Mouse (Mus musculus) stomach, embryonic 16.5 days (tissue): ENCODE data around the gene Akr1b10. TPM values are rescaled to one million over a fixed set of nuclear protein-coding genes. Genes with fewer than 3 reads are reported as not detected.
"Not testable (repeated sequence)": the region's sequence is repeated elsewhere in the genome, so short reads cannot be mapped to it uniquely, and the experiment has no call there.

Source experiments
- ATAC-seq: fragments of 200-750 bp; cut with Nextera tagmentation; 2 replicates; pipeline ENCODE4 v1.8.0; 2017; ENCODE audit warnings: moderate number of reproducible peaks, moderate TSS enrichment; ENCODE audit not compliant: insufficient read depth, low FRiP score
- H3K27ac ChIP-seq: fragments of 300-500 bp; sonication (generic); 2 replicates; pipeline ENCODE4 v1.5.1; 2014; ENCODE audit warnings: low read length
- H3K27me3 ChIP-seq: fragments of 300-500 bp; sonication (generic); 2 replicates; pipeline ENCODE4 v1.6.1; 2014; ENCODE audit warnings: low read length, control low read depth, mixed read lengths; ENCODE audit not compliant: control insufficient read depth, insufficient read depth
- H3K36me3 ChIP-seq: fragments of 300-500 bp; sonication (generic); 2 replicates; pipeline ENCODE4 v1.6.1; 2014; ENCODE audit warnings: low read length; ENCODE audit not compliant: control insufficient read depth, insufficient read depth
- H3K4me1 ChIP-seq: fragments of 300-500 bp; sonication (generic); 2 replicates; pipeline ENCODE4 v1.6.1; 2014; ENCODE audit warnings: low read length, control low read depth, mixed read lengths; ENCODE audit not compliant: control insufficient read depth, insufficient read depth
- H3K4me2 ChIP-seq: fragments of 300-500 bp; sonication (generic); 2 replicates; pipeline ENCODE4 v1.6.1; 2014; ENCODE audit warnings: low read depth, low read length, mixed read lengths
- H3K4me3 ChIP-seq: fragments of 300-500 bp; sonication (generic); replicated peaks from 2 replicates; pipeline ENCODE4 v1.5.1; 2014; ENCODE audit warnings: mild to moderate bottlenecking, low read length
- H3K9ac ChIP-seq: fragments of 300-500 bp; sonication (generic); 2 replicates; pipeline ENCODE4 v1.6.1; 2014; ENCODE audit warnings: low read length
- H3K9me3 ChIP-seq: fragments of 300-500 bp; sonication (generic); replicated peaks from 2 replicates; pipeline ENCODE4 v1.6.1; 2016; ENCODE audit warnings: low read length, control low read depth; ENCODE audit not compliant: control insufficient read depth
- WGBS: fragments of 180-500 bp; shearing (Covaris S2); extraction: QIAGEN DNeasy Blood & Tissue Kit; methylation state at CpG from one replicate; pipeline ENCODE4 v1.1.7; 2014; 5-methylcytosine and 5-hydroxymethylcytosine counted together
- polyA plus RNA-seq: library from polyadenylated mRNA; unstranded; fragments of >200 nt; fragmentation: Nextera tagmentation; extraction: Ambion mirVana; gene quantifications from 2 replicates; pipeline ENCODE4 v1.2.1, GENCODE M21; 2015

Gene Akr1b10
- polyA plus RNA-seq, 1 experiment from 2014 or later: 24.9 TPM

DNA sequence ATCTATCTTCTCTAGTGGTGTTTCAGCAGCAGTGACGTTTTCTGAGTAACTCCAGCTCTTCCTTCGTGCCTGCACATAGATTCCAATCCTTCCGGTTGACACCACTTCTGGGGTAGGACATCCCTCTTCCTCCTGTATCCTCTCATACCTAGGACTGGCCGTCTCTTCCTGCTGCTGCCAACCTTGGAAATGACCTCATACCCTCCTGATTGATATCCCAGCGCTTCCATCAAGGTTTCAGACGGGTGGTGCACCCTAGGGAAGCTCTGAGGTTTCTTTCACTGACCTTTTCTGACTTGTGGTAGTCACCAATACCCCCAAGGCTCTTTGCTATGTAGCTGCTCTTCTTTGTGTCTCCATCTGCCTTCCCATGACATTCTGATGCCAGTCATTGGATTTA, 14.4 kb downstream of the Akr1b10 start:
- no peak for ATAC-seq
- Histone ChIP-seq H3K27me3 (no peaks in the 10 kb centered on the region), H3K4me3 (no peak overlapping the region)

DNA sequence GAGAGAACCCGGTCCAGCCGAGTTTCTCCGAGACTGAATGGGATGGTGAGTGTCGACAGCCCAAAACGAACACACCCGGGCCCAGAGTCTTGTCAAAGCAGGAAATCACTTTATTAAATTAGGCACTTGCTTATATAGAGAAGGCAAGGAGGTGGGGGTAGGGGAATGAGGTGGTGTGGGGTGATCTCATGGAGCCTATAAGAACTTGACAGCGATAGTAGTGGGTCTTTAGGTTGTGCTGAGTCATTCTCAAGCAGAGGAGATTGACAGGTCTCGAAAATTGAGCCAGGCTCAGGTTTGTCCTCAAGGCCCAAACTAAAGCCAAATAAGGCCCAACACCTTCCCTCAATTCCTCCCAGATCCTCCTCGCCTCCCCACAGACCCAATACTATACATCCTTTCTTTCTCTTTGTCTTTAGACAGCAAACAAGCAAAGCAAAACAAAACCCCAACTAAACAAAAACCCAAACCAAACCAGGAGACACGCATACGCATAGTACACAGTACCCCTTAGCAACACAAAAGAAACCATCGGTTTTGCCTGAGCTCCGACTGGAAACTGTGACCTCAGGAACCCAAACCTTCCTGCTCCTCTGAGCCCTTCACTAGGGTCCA, 15.7 kb downstream of the Akr1b10 start:
- Histone ChIP-seq H3K9ac (no peak overlapping the region), H3K36me3 (no peaks in the 10 kb centered on the region), H3K9me3 (no peaks in the 10 kb centered on the region), H3K4me2 (no peak overlapping the region), H3K4me3 (no peak overlapping the region), H3K27ac (no peak overlapping the region), H3K4me1 (no peaks in the 10 kb centered on the region), H3K27me3 (no peaks in the 10 kb centered on the region)
- no peak for ATAC-seq
- WGBS: 86% methylated on average over 13 of the region's 13 CpGs

More for the DNA sequence above, 14.4 kb downstream of the Akr1b10 start:
- Histone ChIP-seq H3K9ac (no peak overlapping the region), H3K36me3 (no peaks in the 10 kb centered on the region), H3K4me2 (no peak overlapping the region), H3K27ac (no peak overlapping the region), H3K4me1 (no peaks in the 10 kb centered on the region), H3K9me3 (no peaks in the 10 kb centered on the region)
- 78% methylated on average over 6 of the region's 6 CpGs for WGBS

DNA sequence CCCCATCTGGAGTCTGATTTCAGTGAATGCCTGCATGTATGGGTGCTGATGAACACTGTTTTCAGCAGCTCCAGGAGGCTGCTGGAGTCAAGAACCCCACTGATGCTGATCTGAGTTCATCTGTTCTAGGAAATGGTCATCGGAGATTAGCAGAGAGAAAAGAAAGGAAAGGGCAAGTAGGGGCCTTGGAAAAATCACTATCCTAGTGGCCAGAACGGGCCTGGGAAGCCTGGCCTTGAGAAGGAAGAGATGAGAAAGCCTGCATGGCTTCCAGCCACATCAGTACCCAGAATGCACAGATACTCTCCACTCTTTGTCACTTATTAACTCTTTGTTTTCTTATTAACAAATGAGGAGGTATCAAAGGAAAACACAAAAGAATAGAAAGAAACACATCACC, 16.7 kb downstream of the Akr1b10 start:
- Histone ChIP-seq H3K27ac (no peak overlapping the region), H3K4me1 (no peaks in the 10 kb centered on the region), H3K9ac (no peak overlapping the region), H3K4me3 (no peak overlapping the region), H3K36me3 (no peaks in the 10 kb centered on the region), H3K4me2 (no peak overlapping the region), H3K27me3 (no peaks in the 10 kb centered on the region), H3K9me3 (no peaks in the 10 kb centered on the region)
- no peak for ATAC-seq
- 72% methylated on average over 2 of the region's 2 CpGs for WGBS

DNA sequence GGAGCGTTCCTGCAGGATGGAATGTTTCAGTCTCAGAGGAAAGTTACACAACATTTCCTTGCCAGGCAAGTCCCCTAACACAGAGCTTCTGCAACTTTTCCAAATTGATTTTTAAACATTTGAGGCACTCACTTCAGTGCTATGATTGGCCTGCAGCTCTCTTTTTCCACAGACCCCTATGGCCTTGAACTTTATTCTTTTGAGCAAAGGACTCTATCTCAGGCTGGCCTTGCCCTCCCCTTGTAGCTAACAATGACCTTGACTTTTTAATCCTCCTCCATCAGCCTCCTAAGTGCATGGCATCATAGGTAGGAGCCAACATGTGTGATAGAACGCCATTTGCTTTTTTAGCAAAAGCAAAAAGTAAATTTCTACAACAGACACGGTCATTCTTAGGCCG, 22.7 kb downstream of the Akr1b10 start:
- no peak overlapping the region for H3K4me3 ChIP-seq
- H3K27ac ChIP-seq: no peak overlapping the region
- H3K4me1 ChIP-seq: no peaks in the 10 kb centered on the region
- no peak overlapping the region for H3K4me2 ChIP-seq
- no peaks in the 10 kb centered on the region for H3K9me3 ChIP-seq
- H3K27me3 ChIP-seq: no peaks in the 10 kb centered on the region
- no peaks in the 10 kb centered on the region for H3K36me3 ChIP-seq
- H3K9ac ChIP-seq: no peak overlapping the region
- 85% methylated on average over 4 of the region's 4 CpGs for WGBS
- no peak for ATAC-seq

DNA sequence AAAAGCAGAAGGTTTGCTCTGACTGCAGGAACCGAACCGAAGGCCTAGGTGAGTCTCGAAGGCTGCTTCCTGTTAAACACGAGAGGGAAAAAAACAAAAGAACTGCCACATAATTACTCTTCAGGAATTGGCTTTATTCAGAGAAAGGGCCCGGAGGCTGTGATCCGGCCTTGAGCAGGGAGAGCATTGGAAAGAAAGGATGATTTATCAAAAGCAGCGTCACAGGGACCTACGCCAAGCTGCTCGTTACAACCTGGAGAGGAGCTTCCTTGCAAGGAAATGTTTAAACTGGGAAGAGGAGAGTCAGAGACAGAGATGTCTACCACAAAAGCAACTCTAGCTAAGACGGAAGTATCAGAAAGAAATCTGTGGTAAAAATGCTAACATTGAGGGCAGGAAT, 23.4 kb downstream of the Akr1b10 start:
- no peak overlapping the region for H3K4me3 ChIP-seq
- WGBS: 65% methylated on average over 10 of the region's 10 CpGs
- H3K36me3 ChIP-seq: no peaks in the 10 kb centered on the region
- ATAC-seq: no peak
- H3K27me3 ChIP-seq: no peaks in the 10 kb centered on the region
- no peak overlapping the region for H3K9ac ChIP-seq
- H3K4me1 ChIP-seq: no peaks in the 10 kb centered on the region
- H3K4me2 ChIP-seq: no peak overlapping the region
- no peak overlapping the region for H3K27ac ChIP-seq
- H3K9me3 ChIP-seq: no peaks in the 10 kb centered on the region

DNA sequence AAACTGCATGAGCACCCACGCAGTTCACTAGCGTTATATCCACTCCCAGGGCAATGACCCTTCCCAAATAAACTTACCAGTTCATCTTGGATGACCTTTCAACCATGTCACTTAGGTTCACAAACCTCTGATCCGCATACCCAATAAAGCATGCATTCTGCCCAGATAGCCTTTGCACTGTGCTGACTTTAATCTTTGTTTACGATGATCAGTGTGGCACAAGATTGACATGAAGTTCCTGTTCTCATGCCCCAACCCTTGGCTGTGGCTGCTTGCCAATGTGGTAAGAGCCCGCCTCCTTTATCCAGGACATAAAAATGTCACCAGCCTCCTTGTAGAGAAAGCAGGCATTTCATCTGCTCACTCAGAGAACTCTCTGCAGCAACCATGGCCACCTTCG, 28.0 kb downstream of the Akr1b10 start, which contains the start of gene Akr1b7:
Gene Akr1b7, plus strand, starts transcription at position 312 of the 400 bp plus-strand sequence.
- Histone ChIP-seq H3K27me3 (no peaks in the 10 kb centered on the region), H3K9ac (no peak within 1 kb of the TSS), H3K36me3 (no peaks in the 10 kb centered on the region), H3K4me2 (no peak within 1 kb of the TSS), H3K9me3 (no peaks in the 10 kb centered on the region), H3K4me3 (no peak within 1 kb of the TSS), H3K27ac (no peak within 1 kb of the TSS), H3K4me1 (no peaks in the 10 kb centered on the region)
- no peak for ATAC-seq
- WGBS: 54% methylated on average over 6 of the region's 6 CpGs

DNA sequence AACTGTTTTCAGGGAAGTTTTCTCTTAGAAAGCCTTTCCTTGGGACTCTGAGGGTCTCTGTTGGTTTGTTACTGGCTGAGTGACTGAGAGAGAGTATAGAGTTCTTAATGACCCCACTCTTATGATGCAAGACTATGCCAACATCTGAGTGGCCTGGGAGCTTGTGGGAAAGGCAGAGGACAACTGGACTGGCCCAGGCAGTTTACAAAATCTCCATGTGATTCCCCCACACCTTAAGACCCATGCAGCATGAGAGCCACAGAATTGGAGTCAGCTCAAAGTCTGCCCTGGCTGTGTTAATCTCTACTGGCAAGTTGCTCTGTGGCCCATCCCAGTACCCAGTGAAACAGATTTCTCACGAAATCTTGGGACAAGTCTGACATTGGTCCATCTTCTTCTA, 28.7 kb downstream of the Akr1b10 start:
- Histone ChIP-seq H3K4me2 (no peak overlapping the region), H3K27me3 (no peaks in the 10 kb centered on the region), H3K4me1 (no peaks in the 10 kb centered on the region), H3K9ac (no peak overlapping the region), H3K4me3 (no peak overlapping the region), H3K27ac (no peak overlapping the region), H3K36me3 (no peaks in the 10 kb centered on the region), H3K9me3 (no peaks in the 10 kb centered on the region)
- ATAC-seq: no peak
- 80% methylated on average over 1 of the region's 1 CpGs for whole genome bisulfite sequencing

DNA sequence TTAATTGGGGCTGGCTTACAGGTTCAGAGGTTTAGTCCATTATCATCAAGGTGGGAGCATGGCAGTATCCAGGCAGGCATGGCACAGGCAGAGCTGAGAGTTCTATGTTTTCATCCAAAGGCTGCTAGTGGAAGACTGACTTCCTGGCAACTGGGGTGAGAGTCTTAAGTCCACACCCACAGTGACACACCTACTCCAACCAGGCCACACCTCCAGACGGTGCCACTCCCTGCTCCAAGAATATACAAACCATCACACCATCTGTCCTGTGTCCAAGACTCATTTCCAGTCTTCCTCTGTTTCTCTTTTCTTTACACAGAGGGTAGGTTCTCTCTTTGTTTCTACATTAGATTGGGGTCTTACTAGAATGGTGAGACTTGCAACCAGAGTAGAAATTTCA, 29.4 kb downstream of the Akr1b10 start:
- H3K4me3 ChIP-seq, H3K27me3 ChIP-seq, H3K36me3 ChIP-seq, H3K9ac ChIP-seq, H3K27ac ChIP-seq, ATAC-seq, H3K9me3 ChIP-seq, H3K4me2 ChIP-seq, H3K4me1 ChIP-seq: not testable (repeated sequence)
- WGBS: 30% methylated on average over 1 of the region's 1 CpGs

DNA sequence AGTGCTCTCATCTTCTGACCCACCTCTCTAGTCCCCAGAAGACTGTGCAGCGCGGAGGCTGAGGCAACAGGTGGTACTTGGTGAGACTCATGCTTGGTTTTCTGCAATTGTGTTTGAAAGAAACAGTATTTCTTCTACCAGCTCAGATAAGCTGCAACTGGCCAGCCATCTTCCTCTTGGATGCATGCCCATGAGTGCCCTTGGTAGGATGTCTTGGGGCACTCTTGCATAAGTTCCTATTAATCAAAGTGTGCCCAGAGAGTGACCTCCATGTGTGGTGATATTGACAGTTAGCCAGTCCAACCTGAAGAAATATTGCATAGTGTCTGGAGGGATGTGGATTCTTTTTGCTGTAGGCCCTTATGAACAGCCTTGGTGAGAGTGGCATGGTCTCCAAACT, 32.5 kb downstream of the Akr1b10 start:
- ATAC-seq: no peak
- H3K27me3 ChIP-seq: no peaks in the 10 kb centered on the region
- H3K9ac ChIP-seq: no peak overlapping the region
- WGBS: 94% methylated on average over 2 of the region's 2 CpGs
- H3K36me3 ChIP-seq: no peaks in the 10 kb centered on the region
- H3K27ac ChIP-seq: no peak overlapping the region
- H3K9me3 ChIP-seq: no peaks in the 10 kb centered on the region
- H3K4me1 ChIP-seq: no peaks in the 10 kb centered on the region
- H3K4me3 ChIP-seq: no peak overlapping the region
- no peak overlapping the region for H3K4me2 ChIP-seq

DNA sequence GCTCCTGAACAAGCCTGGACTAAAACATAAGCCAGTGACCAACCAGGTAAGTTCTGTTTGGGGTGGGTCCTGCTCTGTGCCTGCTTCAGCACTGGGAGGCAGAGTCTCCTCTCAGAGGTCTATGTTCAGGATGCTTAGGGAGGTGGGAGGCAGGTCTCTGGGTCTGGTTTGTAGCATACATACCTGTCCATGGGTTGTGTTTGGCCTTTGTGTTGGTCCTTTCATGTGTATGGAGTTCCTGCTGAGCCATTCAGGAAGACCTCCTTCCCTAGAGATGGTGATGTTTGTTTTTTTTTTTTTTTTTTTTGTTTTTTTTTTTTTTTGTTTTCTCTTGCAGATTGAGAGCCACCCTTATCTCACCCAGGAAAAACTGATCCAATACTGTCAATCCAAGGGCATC, 35.1 kb downstream of the Akr1b10 start:
- no peak overlapping the region for H3K4me2 ChIP-seq
- H3K27me3 ChIP-seq: no peaks in the 10 kb centered on the region
- no peaks in the 10 kb centered on the region for H3K9me3 ChIP-seq
- no peak overlapping the region for H3K27ac ChIP-seq
- H3K4me1 ChIP-seq: no peaks in the 10 kb centered on the region
- H3K4me3 ChIP-seq: no peak overlapping the region
- no peak overlapping the region for H3K9ac ChIP-seq
- no peaks in the 10 kb centered on the region for H3K36me3 ChIP-seq
- no peak for ATAC-seq
